Mouse (Mus musculus) lung, postnatal 36 days (tissue): ENCODE results near the gene Smim5.
A peak's percentile ranks its signal among the peaks of the same experiment; 100 is the strongest.

Experiments
- DNase-seq: peaks from one replicate; pipeline ENCODE4 v3.0.0; 2022; ENCODE audit warnings: mixed read lengths

Gene Smim5

DNA sequence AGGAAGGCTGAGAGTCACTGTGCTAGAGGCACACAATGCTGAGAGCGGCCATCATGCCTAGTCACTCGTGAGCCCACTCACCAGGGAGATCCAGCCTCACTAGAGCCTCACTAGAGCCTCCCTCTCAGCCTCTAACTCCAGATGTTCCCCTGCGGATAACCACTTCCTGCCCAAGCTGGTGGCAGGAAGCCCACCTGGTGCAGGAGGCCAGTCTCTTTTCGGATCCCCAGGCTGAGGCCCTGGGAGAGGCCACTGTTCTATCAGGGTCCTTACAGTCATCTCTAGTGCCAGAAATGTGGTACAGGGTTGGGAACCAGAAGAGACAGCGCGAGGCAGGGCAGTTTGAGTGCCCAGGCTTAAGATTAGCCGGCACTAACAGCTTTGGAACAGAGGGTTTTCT lies 1.3 kb upstream of the Smim5 start:
- no peak for DNase-seq

DNA sequence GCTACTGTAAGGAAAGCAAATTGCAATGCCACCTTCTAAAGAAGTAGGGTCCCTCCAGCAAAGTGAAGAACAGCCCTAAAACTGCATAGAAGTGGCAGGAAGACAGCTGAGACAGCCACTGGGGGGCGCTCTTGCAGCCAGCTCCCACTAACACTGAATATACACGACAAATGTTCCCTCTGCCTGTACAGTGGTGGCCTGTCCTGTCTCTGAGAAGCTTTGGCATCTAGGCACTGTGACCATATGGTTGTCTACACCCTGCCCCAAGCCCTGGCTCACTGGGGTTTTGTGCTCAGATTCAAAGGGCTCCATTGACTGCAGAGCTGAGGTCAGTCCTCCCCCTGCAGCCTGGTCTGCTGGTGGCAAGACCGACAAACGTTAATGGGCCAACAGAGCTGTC lies 880 bp upstream of the Smim5 start:
- peak; percentile 59 for DNase-seq

GRCm38 (mm10) chr11:115900561-115901337 lies 983 bp downstream of the Smim5 start:
- no peak for DNase-seq

DNA sequence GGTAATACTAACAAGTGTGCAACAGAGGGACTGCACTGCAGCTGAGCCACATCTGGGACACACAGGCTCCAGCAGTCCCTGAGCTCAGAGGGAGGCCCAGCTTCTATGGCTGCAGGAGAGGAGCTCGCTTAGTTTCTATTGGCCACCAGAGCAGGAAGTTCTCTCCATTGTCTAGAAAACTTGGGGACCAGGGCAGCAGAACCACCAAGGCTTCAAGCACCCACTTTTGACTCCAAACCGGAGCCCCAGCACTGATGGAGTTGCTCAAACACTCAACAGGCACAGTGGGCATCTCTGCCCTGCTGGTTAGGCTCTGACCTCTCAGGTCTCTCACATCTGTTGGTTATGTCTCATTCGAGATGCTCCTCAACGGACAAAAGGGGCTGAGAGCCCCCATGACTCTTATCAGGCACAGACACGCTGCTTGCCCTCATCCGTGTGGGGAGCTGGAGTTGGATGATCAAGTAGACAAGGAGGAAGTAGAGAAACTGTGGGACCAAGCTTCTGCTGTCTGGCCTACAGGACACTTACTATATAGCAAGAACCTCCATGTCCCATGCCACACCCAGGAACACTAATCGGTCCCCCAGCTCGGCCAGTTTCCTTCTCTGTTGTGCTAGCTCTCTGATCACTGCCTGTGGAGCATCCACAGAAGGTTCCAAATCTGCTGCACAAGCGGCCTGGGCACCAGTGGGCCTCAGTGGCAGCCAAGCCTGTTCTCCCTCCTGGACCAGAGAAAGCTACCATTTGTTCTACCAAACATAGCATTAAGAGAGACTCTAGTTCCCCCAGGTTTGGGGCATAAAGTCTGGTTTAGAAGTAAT lies 1.8 kb downstream of the Smim5 start:
- no peak for DNase-seq

DNA sequence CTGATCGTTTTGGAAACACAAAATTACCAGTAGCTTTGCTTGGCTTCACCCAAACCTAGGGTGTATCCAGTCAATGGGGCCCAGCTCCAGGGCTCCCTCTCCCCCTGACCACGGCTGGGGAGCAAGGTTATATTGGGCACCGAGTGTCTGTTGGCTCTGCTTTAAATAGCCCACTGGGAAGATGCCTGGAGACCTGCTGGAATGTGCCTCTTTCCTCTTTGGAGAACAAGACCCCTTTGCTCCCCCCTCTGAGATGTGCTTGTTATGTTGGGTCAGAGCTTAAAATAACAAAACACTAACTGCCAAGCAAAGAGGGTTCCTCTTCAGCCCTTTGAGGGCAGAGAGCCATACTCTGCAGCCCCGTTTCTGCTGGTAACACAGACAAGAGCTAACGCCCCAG lies 2.4 kb downstream of the Smim5 start:
- no peak for DNase-seq

GRCm38 (mm10) chr11:115902831-115903230 lies 3.1 kb downstream of the Smim5 start:
- DNase-seq, result peak; percentile 90

DNA sequence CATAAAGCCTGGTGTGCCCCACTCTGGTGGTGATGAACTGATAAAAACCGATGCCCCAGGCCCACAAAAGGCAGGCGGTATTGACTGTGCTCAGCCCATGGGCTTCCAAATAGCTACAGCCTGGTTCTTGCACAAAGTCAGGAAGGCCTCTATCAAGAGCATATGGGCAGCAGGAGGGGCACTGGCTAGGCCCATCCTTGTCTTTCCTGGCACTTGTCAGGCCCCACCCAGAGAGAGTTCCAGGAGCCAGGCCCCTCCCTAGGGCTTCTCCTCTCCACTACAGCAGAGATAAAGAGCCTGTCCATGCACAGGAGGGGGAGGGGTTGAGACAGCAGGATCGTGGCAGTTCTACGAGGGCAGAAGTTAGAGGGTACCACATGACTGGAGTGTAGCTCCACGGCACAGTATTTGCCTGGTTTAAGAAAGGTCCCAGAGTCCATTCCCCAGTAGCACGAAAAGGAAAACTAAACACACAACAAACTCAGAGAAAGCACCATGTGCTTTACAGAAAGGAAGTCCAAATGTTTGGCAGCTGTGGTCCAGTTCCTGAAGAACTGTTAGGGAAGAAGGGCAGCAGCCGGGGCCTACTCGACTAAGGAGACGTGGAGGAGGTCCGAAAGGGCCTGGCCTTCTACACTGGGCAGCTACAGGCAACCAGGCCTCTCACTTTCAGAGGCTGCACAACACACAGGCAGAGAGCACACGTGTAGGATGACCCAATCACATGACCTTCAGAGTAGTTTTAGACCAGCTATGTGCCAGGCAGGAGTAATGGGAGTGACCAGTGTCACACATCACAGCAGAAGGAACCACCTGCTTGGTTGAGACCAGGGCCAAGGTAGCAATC lies 3.8 kb downstream of the Smim5 start:
- peak; percentile 68 for DNase-seq

GRCm38 (mm10) chr11:115904231-115904955 lies 4.6 kb downstream of the Smim5 start:
- DNase-seq, result no peak

DNA sequence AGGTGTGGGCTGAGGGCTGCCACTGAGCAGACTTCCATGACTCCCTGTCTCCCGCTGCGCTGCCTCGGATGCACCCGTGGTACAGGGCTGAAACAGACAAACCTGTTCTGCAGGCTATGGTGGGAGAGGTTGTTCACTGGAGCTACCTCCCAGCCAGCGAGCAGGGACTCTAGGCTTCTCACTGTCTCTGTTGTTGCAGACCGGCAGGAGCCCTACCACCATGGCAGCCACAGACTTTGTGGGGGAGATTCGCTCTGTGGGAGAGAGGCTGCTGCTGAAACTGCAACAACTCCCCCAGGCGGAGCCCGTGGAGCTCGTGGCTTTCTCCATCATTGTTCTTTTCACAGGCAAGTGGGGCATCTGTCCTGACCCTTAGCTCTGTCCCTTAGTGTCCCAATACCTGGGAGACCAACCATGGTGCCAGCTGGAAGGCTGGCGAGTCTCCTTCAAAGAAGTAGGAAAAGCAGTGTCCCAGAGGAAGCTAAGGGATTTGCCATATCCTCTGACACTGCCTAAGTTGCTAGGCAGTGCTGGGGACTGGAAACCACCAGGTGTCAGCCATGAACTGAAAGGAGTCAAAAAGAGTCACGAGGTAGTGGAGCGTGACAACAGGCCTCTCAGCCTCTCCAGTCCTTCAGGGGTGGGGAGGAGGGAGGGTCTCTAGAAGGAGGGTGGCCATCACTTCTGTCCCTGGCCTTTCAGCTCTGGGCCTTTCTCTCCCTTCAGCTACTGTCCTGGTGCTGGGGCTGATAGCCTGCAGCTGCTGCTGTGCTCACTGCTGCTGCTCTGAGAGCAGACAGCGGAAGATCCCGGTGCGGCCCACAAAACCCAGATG lies 5.4 kb downstream of the Smim5 start:
- DNase-seq, result peak; percentile 35

DNA sequence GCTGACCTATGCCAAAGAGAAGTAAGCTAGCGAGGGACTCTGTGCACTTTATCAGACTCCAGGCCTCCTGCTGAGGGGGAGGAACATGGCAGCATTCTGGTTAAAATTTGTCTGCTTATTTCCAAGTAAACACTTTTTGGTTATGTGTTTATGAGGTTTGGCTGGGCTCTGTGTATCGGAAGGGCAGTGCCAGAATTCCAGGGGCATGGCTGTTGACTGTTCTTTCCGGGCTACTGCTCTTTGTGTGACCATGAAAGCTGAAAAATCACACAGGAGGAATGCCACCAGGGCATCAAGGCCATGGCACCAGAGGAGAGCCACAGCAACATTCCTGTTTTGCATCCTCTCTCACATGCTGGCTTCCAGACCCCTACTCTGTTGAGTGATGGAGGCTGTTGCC lies 6.3 kb downstream of the Smim5 start:
- no peak for DNase-seq

DNA sequence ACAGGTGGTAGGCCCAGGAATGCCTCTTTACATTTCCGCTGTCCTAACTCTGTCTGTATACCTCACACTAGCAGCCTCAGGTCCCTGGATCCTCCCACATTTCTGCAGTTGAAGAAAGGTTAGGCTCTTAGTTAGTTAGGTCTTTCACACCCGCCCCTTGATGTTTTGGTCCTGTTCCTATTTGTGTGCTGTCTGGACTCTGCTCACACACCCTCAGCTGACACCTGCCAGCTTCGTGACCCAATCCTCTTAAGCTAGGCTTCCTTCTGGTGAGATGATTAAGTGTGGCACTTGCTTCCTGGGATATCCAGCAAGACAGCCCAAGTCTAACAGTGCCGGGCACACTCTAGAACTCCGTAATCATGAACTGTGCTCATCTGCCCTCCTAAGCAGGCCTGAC lies 6.8 kb downstream of the Smim5 start:
- no peak for DNase-seq

- peak; percentile 66 for DNase-seq
Measured at GRCm38 (mm10) chr11:115911134-115911561, 11.4 kb downstream of the Smim5 start.

- DNase-seq, result peak; percentile 74
Measured at GRCm38 (mm10) chr11:115911632-115912376, 12.0 kb downstream of the Smim5 start, which contains the start of gene Smim6. Gene Smim6 (plus strand): TSS chr11:115912017.

GRCm38 (mm10) chr11:115916579-115916978 lies 16.8 kb downstream of the Smim5 start:
- no peak for DNase-seq

GRCm38 (mm10) chr11:115918637-115919036 lies 18.9 kb downstream of the Smim5 start:
- no peak for DNase-seq

DNA sequence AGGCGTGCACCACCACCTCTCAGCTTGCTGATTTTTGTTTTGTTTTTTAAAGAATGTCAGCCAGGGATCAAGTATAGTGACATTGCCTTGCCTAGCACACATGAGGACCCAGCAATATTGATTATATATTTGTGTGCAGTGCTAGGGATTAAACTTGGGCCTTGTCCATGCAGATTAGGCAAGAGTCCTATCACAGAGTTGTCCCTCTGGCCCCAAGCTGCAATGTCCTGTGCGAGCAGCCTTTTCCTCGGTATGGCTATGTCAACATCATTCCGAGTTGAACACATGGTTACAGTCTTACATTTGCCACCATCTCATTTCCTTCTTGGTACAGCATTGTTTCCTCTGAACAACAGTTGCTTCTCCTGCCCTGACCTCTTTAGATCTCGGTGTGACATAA lies 19.3 kb downstream of the Smim5 start:
- DNase-seq, result no peak

- peak; percentile 85 for DNase-seq
Measured at GRCm38 (mm10) chr11:115920110-115920818, 20.5 kb downstream of the Smim5 start.

DNA sequence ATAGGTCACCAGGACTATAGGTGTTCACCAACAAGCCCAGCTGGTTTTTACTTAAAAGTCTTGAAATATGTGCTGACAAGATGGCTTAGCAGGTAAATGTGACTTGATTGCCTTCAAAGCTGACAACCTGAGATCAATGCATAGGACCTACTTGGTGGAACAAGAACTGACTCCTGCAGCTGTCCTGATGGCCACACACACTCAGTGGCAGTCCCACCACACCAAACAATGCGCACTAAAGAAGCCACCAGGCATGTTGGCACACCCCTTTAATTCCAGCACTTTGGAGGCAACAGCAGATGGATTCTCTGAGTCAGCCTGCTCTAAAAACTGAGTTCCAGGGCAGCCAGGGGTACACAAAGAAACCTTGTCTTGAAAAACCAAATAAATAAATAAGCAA lies 22.2 kb downstream of the Smim5 start:
- DNase-seq, result no peak

DNA sequence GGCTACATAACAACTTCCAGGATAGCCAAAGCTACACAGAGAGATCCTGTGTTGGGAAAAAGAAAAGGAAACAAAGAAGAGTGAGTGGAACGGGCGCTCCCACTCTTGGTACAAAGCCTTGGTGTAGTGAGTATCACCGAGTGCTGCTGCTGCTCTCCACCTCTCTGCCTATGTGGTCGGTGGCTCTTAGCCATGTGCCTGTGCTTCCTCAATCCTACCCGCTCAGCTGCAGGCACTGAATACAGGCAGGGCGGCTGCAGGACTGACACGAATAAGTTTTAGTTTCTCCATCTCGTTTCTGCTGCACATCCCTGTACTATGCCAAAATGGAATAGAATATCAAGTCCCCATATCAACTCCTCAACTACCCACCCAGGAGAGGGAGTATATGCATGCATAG lies 29.3 kb downstream of the Smim5 start:
- peak; percentile 18 for DNase-seq

DNA sequence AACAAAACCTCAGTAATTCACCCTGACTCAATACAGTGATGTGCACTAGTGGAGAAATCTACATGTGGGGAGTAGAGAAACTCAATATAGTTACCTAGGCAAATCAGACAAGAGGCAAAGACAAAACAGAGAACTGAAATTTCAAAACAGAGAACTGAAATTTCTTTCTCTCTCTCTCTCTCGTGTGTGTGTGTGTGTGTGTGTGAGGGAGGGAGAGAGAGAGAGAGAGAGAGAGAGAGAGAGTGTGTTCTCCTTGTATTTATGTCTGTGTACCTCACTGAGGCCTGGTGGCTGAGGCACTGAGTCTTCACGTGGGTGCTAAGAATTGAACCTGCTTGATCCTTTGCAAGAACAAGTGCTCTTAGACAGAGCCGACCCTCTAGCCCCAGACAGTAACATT lies 30.1 kb downstream of the Smim5 start:
- DNase-seq, result no peak
